11 mouse cellular contexts compared by ENCODE assay signal in the genomic region with DNA sequence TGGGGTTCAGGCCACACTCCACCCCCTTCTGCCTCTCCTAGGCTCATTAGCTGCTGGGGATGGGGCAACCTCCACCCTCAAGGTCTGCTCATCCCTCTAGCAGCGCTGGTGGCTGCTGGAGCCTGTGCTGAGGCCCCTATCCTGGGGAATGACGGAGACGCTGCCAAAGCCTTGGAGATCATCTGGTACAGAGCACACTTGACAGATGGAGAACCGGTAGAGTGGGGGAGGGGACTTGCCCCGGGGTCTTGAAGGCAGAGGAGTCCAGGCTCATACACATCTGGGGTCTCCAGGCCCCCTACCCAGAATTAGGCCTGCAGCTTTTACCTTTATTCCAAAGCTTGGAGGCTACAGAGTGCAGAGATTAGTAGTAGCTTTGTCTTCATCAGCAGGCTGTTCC. TPM values are rescaled to one million over a fixed set of nuclear protein-coding genes. Genes with fewer than 3 reads are reported as not detected.
A peak's percentile ranks its signal among the peaks of the same experiment; 100 is the strongest.
DNase-seq lines count a peak whose midpoint lies in the region; ATAC-seq lines count a peak whose summit lies in the region.
"Had no signal": no experiment of that assay in that cellular context is flagged by ENCODE, and none has a peak within 500 bp of the region (broad histone marks: within the 10 kb centered on the region; RNA-seq: fewer than 3 reads in every experiment).

No protein-coding gene starts in this region.

- peak overlapping the region; percentile 52; the same call in 1 of the 2 replicates for H3K9ac ChIP-seq in embryonic facial prominence, embryonic 13.5 days
- H3K9ac ChIP-seq in intestine, embryonic 16.5 days (ENCODE audit: low read depth, low read length), result no peak overlapping the region

- ATAC-seq in embryonic facial prominence, embryonic 13.5 days (ENCODE audit: insufficient number of reproducible peaks, insufficient read depth, low FRiP score, low TSS enrichment, low read depth), result no peak
- ATAC-seq in intestine, embryonic 16.5 days, result no peak

- 31% methylated on average over 5 of the region's 5 CpGs for WGBS in embryonic facial prominence, embryonic 13.5 days
- 61% methylated on average over 5 of the region's 5 CpGs for WGBS in midbrain, embryonic 10.5 days
- WGBS in intestine, embryonic 16.5 days, result 35% methylated on average over 5 of the region's 5 CpGs

- H3K4me3 ChIP-seq in embryonic facial prominence, embryonic 13.5 days, result no peak overlapping the region
- H3K4me3 ChIP-seq in midbrain, embryonic 10.5 days, result no peak overlapping the region
- H3K4me3 ChIP-seq in intestine, embryonic 16.5 days (ENCODE audit: low read length), result no peak overlapping the region
- H3K4me3 ChIP-seq: megakaryocyte, embryonic 14.5 days had no signal

- H3K4me1 ChIP-seq in embryonic facial prominence, embryonic 13.5 days, result peaks cover 60% of the 10 kb centered on the region
- peaks cover 48% of the 10 kb centered on the region for H3K4me1 ChIP-seq in midbrain, embryonic 10.5 days
- H3K4me1 ChIP-seq in intestine, embryonic 16.5 days (ENCODE audit: control insufficient read depth, insufficient read depth, low read length), result peaks cover 12% of the 10 kb centered on the region

- H3K4me2 ChIP-seq in embryonic facial prominence, embryonic 13.5 days, result no peak overlapping the region
- H3K4me2 ChIP-seq in intestine, embryonic 16.5 days (ENCODE audit: low read depth, low read length), result no peak overlapping the region
- H3K4me2 ChIP-seq: heart, embryonic 11.5 days had no signal

- no peaks in the 10 kb centered on the region for H3K27me3 ChIP-seq in embryonic facial prominence, embryonic 13.5 days
- peaks cover 40% of the 10 kb centered on the region for H3K27me3 ChIP-seq in midbrain, embryonic 10.5 days (ENCODE audit: low read depth, poor library complexity, severe bottlenecking)
- H3K27me3 ChIP-seq in intestine, embryonic 16.5 days (replicated peaks; ENCODE audit: control insufficient read depth, insufficient read depth, low read length), result peaks cover 14% of the 10 kb centered on the region; the same call in 1 of the 2 replicates

- H3K36me3 ChIP-seq in embryonic facial prominence, embryonic 13.5 days, result peaks cover 22% of the 10 kb centered on the region
- peaks cover 4% of the 10 kb centered on the region; the same call in 1 of the 2 replicates for H3K36me3 ChIP-seq in midbrain, embryonic 10.5 days
- 0 out of 2 replicates have a peak, but pooled peaks cover 3% of the 10 kb centered on the region for H3K36me3 ChIP-seq in intestine, embryonic 16.5 days (ENCODE audit: control insufficient read depth, insufficient read depth, low read length)

- no peaks in the 10 kb centered on the region for H3K9me3 ChIP-seq in embryonic facial prominence, embryonic 13.5 days
- H3K9me3 ChIP-seq in midbrain, embryonic 10.5 days (replicated peaks), result no peaks in the 10 kb centered on the region
- no peaks in the 10 kb centered on the region for H3K9me3 ChIP-seq in intestine, embryonic 16.5 days (ENCODE audit: control insufficient read depth, low read length)

- intact Hi-C loops in left cerebral cortex, postnatal 4 days (cut with DNase I), result no loop called here
- intact Hi-C loops in left cerebral cortex, postnatal 36 days (cut with DNase I), result no loop called here

- H3K27ac ChIP-seq in embryonic facial prominence, embryonic 13.5 days, result no peak overlapping the region
- peak overlapping the region; percentile 59; the same call in 1 of the 2 replicates for H3K27ac ChIP-seq in midbrain, embryonic 10.5 days (replicated peaks)
- no peak overlapping the region for H3K27ac ChIP-seq in intestine, embryonic 16.5 days (ENCODE audit: low read length)

- peak; percentile 89 for DNase-seq in left cerebral cortex, postnatal 4 days
- DNase-seq in left cerebral cortex, postnatal 36 days (ENCODE audit: low spot score in 2 of 2), result no peak
- DNase-seq in midbrain, embryonic 10.5 days (ENCODE audit: low spot score), result no peak
- peak; percentile 50 for DNase-seq in retina, embryonic 14.5 days (ENCODE audit: low spot score)
- no peak for DNase-seq in urinary bladder, postnatal 36 days (ENCODE audit: low spot score in 2 of 2)
- no peak for DNase-seq in right cerebral cortex, adult 18-20 months
- DNase-seq: adrenal gland, postnatal 36 days had no signal

RNA-seq across cellular contexts. Expression of a gene that starts 3.2 kb away (rescaled TPM):
- 10 to 100 TPM; 37.5 to 38.4 TPM for total RNA-seq in left cerebral cortex, postnatal 4 days (2021)
- total RNA-seq in left cerebral cortex, postnatal 36 days (2021), result 10 to 100 TPM; 17.6 to 18.9 TPM
- 8.2 and 11.0 TPM in 2 replicates for polyA plus RNA-seq in embryonic facial prominence, embryonic 13.5 days (2015; fragmentation: Nextera tagmentation; extraction: Ambion mirVana)
- polyA plus RNA-seq in midbrain, embryonic 10.5 days (2016; fragmentation: Nextera tagmentation; extraction: Ambion mirVana), result 7.6 and 10.0 TPM in 2 replicates
- 2.2 and 2.3 TPM in 2 replicates for polyA plus RNA-seq in intestine, embryonic 16.5 days (2015; fragmentation: Nextera tagmentation; extraction: Ambion mirVana)

Comparison
In these comparisons a context has a peak if more than half of its experiments do, and no peak if none do; other contexts are left out.
1. DNase-seq: peak in left cerebral cortex, postnatal 4 days (single experiment) and retina, embryonic 14.5 days (single experiment); none in left cerebral cortex, postnatal 36 days (0 of 2), midbrain, embryonic 10.5 days (single experiment), urinary bladder, postnatal 36 days (0 of 2) and right cerebral cortex, adult 18-20 months (single experiment).